Mouse (Mus musculus) embryonic facial prominence, embryonic 10.5 days (tissue): ENCODE measurements around the gene Lrrc56. TPM values are rescaled to one million over a fixed set of nuclear protein-coding genes. Genes with fewer than 3 reads are reported as not detected.

Source experiments
- DNase-seq: peaks from one replicate; pipeline ENCODE4 v3.0.0-alpha.2; 2017; ENCODE audit warnings: low spot score
- H3K27ac ChIP-seq: fragments of 300-500 bp; sonication (generic); replicated peaks from 2 replicates; pipeline ENCODE4 v1.5.1; 2016; ENCODE audit warnings: mild to moderate bottlenecking
- H3K27me3 ChIP-seq: fragments of 300-500 bp; sonication (generic); replicated peaks from 2 replicates; pipeline ENCODE4 v1.6.1; 2016; ENCODE audit warnings: low read depth, mild to moderate bottlenecking; ENCODE audit not compliant: poor library complexity, severe bottlenecking
- H3K36me3 ChIP-seq: fragments of 300-500 bp; sonication (generic); replicated peaks from 2 replicates; pipeline ENCODE4 v1.6.1; 2016; ENCODE audit warnings: mild to moderate bottlenecking, moderate library complexity
- H3K4me1 ChIP-seq: fragments of 300-500 bp; sonication (generic); 2 replicates; pipeline ENCODE4 v1.6.1; 2016
- H3K4me3 ChIP-seq: fragments of 300-500 bp; sonication (generic); 2 replicates; pipeline ENCODE4 v1.5.1; 2016; ENCODE audit warnings: mild to moderate bottlenecking, moderate library complexity
- H3K9me3 ChIP-seq: fragments of 300-500 bp; sonication (generic); 2 replicates; pipeline ENCODE4 v1.6.1; 2016; ENCODE audit warnings: mild to moderate bottlenecking
- WGBS: fragments of 180-500 bp; shearing (Covaris S2); methylation state at CpG from one replicate; pipeline ENCODE4 v1.1.7; 2016; 5-methylcytosine and 5-hydroxymethylcytosine counted together
- polyA plus RNA-seq: library from polyadenylated mRNA; unstranded; fragments of >200 nt; fragmentation: Nextera tagmentation; extraction: Ambion mirVana; gene quantifications from 2 replicates; pipeline ENCODE4 v1.2.1, GENCODE M21; 2016

Gene Lrrc56
- polyA plus RNA-seq, 1 experiment from 2014 or later = 18.1 TPM

DNA sequence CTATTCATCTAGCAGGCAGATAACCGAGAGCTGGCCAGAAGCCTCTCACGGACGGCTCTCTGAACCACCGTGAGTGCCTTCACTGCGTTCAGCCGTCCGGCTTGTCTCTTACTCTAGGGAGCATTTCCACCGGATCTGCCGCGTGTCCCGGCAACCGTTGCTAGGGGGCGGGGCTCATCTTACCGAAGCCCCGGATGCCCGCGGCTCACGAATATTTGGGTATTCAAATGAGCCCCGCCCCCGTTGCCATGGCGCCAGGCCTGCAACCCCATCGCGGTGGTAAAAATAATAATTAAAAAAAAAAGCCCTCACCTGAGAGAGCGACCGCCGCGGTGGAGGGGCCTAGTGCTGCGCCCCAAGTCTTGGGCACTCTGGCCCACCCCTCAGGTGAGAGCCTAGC lies 873 bp downstream of the Lrrc56 start:
- Histone ChIP-seq H3K4me1 (peaks cover 34% of the 10 kb centered on the region), H3K9me3 (no peaks in the 10 kb centered on the region)
- WGBS = under 1% methylated on average over 28 of the region's 28 CpGs

DNA sequence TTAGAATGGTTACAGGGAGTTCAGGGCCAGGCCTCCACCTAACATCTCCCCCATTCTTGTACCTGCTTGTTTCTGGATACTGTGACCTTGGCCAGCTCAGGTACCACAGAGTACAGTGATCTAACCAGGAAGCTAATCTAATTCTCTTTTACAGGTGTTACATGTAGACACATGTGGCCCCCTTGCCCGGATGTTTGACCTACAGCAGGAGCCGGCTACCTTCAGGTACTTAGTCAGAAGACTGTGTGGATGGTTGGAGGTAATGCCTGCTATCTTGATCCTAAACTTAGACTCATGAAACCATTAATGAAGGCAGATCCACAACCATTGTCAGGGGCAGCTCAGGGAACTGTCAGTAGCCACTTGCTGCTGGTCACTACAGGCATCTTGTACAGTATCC lies 1.8 kb downstream of the Lrrc56 start:
- Histone ChIP-seq H3K9me3 (no peaks in the 10 kb centered on the region), H3K27me3 (no peaks in the 10 kb centered on the region), H3K36me3 (peaks cover 28% of the 10 kb centered on the region), H3K4me3 (peak overlapping the region; percentile 95), H3K4me1 (peaks cover 34% of the 10 kb centered on the region), H3K27ac (0 out of 2 replicates have a peak overlapping the region, but pooled peaks have one; percentile 93)
- DNase-seq = no peak
- WGBS = 92% methylated on average over 2 of the region's 2 CpGs

More for the DNA sequence above, 873 bp downstream of the Lrrc56 start:
- DNase-seq = peak; percentile 97
- Histone ChIP-seq H3K27me3 (no peaks in the 10 kb centered on the region), H3K27ac (peak overlapping the region; percentile 93), H3K36me3 (peaks cover 37% of the 10 kb centered on the region), H3K4me3 (peak overlapping the region; percentile 95)

DNA sequence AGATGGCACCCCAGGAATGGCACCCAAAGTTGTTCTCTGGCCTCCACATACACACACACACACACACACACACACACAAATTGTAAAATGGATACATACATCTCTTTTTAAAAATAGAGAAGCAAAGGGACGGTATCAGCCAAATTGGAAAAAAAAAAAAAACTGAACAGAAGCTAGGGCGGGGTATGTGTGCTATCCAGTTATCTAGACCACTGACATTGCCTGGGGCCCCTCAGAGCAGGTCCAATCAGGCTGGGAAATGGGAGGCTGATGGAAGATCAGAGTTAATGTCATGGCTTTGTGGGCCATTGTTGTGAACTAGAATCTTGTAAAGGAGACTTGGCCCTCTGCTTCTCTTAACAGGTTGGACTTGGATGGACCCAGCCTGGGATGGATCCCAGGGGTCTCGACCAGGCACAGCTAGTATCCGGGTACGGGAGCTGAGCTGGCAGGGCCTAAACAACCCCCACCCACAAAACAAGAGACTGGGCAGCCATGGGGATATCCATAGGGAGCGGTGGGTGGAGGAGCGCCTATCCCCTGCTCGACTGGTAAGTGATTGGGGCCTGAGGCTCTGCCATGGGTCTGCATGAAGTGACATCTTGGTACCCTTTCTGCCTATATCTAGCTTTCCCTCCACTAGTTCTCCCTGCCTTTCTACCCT lies 2.8 kb downstream of the Lrrc56 start:
- H3K27me3 ChIP-seq = no peaks in the 10 kb centered on the region
- no peaks in the 10 kb centered on the region for H3K9me3 ChIP-seq
- DNase-seq = no peak
- H3K4me1 ChIP-seq = peaks cover 32% of the 10 kb centered on the region
- H3K4me3 ChIP-seq = no peak overlapping the region
- WGBS = 90% methylated on average over 8 of the region's 8 CpGs
- H3K36me3 ChIP-seq = peaks cover 20% of the 10 kb centered on the region
- H3K27ac ChIP-seq = no peak overlapping the region

DNA sequence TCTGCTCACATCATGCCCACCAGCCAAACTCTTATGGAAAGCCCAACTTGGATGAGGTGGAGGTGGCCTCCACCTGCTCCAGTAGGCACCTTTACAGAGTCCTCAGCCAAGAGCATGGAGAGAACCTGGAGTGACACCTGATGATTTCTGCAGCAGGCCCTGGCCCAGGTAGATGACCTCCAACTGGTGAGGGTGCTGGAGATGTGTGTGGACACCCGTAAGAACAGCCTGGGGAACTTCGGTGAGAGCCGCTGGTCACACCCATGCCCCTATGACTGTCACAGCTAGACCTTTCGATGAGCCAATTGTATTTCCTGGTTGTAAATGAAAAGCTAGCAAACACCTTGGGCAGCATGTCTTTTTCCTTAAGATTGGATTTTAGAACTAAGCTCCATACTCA lies 4.2 kb downstream of the Lrrc56 start:
- H3K27me3 ChIP-seq = no peaks in the 10 kb centered on the region
- peaks cover 12% of the 10 kb centered on the region; the same call in 1 of the 2 replicates for H3K36me3 ChIP-seq
- H3K4me3 ChIP-seq = no peak overlapping the region
- H3K9me3 ChIP-seq = no peaks in the 10 kb centered on the region
- peaks cover 18% of the 10 kb centered on the region for H3K4me1 ChIP-seq
- 95% methylated on average over 4 of the region's 4 CpGs for WGBS
- H3K27ac ChIP-seq = no peak overlapping the region
- no peak for DNase-seq

DNA sequence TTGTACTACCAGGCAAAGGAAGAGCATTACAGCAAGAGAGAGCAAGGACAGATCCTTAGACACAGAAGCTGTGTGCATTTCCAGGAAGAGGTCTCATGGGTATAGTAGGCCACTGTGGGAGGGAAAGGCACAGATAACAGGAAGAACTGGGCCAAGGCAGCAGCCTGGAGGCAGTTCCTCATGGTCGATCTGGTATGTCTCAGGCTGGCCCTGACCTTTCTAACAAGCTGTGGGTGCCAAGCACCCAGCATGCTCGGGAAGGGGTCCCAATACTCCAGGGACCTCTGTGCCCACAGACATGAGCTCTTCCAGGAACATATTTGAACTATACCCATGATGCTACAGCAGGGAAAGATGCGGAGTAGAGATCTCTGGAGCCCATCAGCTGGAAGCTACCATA lies 10.6 kb downstream of the Lrrc56 start:
- H3K36me3 ChIP-seq = peaks cover 12% of the 10 kb centered on the region; the same call in 1 of the 2 replicates
- DNase-seq = no peak
- 77% methylated on average over 3 of the region's 3 CpGs for WGBS
- no peaks in the 10 kb centered on the region for H3K27me3 ChIP-seq
- H3K4me3 ChIP-seq = no peak overlapping the region
- H3K27ac ChIP-seq = no peak overlapping the region
- H3K9me3 ChIP-seq = no peaks in the 10 kb centered on the region
- H3K4me1 ChIP-seq = no peaks in the 10 kb centered on the region

DNA sequence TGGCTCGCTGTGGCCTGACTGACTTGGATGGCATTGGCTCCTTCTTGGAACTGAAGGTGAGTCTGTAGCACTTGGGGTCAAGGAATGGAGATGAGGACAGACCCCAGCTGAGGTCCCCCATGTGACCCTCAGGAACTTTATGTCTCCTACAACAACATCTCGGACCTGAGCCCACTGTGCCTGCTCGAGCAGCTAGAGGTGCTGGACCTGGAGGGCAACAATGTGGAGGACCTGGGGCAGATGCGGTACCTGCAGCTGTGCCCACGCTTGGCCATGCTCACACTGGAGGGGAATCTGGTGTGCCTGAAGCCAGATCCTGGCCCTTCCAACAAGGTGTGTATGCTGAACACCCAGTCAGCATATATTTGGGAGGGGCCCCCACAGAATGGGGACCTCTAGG lies 11.5 kb downstream of the Lrrc56 start:
- no peak overlapping the region for H3K27ac ChIP-seq
- H3K4me3 ChIP-seq = no peak overlapping the region
- no peaks in the 10 kb centered on the region for H3K27me3 ChIP-seq
- no peaks in the 10 kb centered on the region for H3K4me1 ChIP-seq
- DNase-seq = no peak
- no peaks in the 10 kb centered on the region for H3K9me3 ChIP-seq
- WGBS = 91% methylated on average over 5 of the region's 5 CpGs
- peaks cover 10% of the 10 kb centered on the region; the same call in 1 of the 2 replicates for H3K36me3 ChIP-seq

DNA sequence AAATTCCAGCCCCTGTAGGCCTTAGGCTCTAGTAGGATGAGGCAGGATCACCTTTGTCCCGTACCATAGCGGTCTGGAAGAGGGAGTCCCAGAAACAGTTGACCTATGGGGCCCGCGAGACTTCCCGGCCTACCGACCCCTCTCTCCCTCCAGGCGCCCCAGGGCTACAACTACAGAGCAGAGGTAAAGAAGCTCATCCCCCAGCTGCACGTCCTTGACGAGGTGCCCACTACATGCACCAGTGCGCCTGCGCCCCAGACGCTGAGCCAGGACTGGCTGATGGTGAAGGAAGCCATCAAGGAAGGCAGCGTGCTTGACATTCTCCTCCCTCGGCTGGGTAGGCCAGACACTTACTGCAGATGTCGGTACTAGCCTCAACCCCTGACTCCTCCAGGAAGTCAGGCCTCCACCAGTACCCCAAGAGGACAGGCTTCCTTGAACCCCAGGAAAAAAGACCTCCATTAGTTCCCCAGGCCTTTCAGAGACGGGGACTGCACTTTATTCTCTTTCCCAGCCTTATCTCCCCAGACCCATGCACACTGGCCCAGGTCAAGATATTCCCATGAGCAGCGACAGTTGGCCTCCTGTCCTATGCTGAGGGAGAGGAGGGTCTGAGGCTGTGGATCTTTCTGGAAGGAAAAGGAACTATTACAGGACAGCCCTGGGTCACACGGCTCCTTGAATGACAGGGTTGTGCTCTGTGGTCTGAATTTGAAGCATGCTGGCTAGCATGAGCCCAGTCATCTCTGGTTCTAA lies 12.4 kb downstream of the Lrrc56 start:
- no peak for DNase-seq
- Histone ChIP-seq H3K27me3 (no peaks in the 10 kb centered on the region), H3K4me3 (no peak overlapping the region), H3K4me1 (0 out of 2 replicates have a peak, but pooled peaks cover 3% of the 10 kb centered on the region), H3K36me3 (peaks cover 8% of the 10 kb centered on the region; the same call in 1 of the 2 replicates), H3K27ac (0 out of 2 replicates have a peak overlapping the region, but pooled peaks have one; percentile 8), H3K9me3 (no peaks in the 10 kb centered on the region)
- 90% methylated on average over 18 of the region's 18 CpGs for WGBS

DNA sequence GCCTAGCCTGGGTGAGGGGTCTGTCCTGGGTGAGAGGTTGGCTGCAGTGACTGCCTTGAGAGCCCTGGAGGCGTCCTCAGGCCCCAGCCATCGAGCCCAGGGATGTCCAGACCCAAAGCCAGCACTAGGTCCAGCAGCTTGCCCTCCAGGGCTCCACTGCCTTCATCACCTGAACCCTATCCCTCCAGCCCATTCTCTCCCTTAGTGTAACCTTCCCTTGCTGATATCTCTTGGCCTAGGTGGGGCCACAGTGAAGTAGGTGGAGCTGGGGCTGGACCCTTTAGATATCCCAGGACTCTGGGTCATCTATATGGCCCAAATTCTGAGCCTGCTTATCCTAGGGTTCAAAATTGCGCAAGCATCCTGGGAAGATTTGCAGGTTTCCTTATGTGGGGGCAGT lies 15.6 kb downstream of the Lrrc56 start:
- 0 out of 2 replicates have a peak overlapping the region, but pooled peaks have one; percentile 25 for H3K27ac ChIP-seq
- no peaks in the 10 kb centered on the region for H3K9me3 ChIP-seq
- H3K27me3 ChIP-seq = no peaks in the 10 kb centered on the region
- peaks cover 24% of the 10 kb centered on the region for H3K4me1 ChIP-seq
- H3K4me3 ChIP-seq = no peak overlapping the region
- DNase-seq = no peak
- peaks cover 8% of the 10 kb centered on the region; the same call in 1 of the 2 replicates for H3K36me3 ChIP-seq
- WGBS = 83% methylated on average over 3 of the region's 3 CpGs

DNA sequence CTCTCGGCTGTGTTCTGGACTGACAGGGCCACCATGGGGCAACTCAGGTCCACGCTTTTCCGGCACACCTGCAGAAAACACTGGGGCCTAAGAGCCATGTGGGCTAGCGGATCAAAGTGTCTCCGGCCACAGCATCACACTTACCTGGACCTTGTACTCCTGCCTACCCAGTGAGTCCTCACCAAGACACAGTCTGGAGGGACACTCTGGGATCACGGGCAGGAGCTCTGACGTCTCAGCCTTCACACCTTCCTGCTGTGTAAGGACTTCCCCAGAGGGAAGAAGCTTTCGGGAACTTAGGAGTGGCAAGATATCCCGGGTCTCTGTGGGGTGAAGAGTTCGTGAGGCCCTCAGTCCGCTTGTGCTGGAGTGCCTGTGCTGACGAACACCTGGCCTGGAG lies 16.2 kb downstream of the Lrrc56 start:
- no peak for DNase-seq
- H3K27ac ChIP-seq = no peak overlapping the region
- H3K9me3 ChIP-seq = no peaks in the 10 kb centered on the region
- WGBS = 91% methylated on average over 12 of the region's 12 CpGs
- H3K27me3 ChIP-seq = no peaks in the 10 kb centered on the region
- peaks cover 8% of the 10 kb centered on the region; the same call in 1 of the 2 replicates for H3K36me3 ChIP-seq
- H3K4me3 ChIP-seq = no peak overlapping the region
- H3K4me1 ChIP-seq = peaks cover 30% of the 10 kb centered on the region

DNA sequence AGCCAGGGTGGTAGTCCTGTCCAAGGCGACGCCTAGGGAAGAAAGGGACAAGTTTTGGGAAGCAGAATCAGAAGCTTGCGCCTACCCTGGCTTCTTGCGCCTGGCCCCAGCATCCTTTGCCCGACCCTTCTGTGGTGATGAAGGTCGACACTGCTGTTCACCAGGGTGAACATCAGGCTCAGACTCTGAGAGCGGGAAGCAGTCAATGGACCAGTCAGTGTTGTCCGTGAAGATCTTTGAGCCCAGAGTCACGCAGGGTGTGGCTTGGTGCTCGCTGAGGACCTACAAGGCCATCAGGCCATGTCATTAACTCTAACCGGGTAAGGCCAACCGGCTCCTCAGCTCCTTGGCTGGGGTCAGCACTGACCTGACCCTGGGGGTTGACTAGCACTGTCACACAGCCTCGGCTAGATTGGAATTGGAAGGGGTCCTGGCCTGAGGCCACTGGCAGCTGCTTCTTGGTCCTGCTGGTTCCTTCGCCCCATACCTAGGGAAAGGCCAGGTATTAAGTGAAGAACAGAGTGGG lies 16.7 kb downstream of the Lrrc56 start:
- Histone ChIP-seq H3K9me3 (no peaks in the 10 kb centered on the region), H3K4me3 (no peak overlapping the region), H3K36me3 (peaks cover 5% of the 10 kb centered on the region; the same call in 1 of the 2 replicates), H3K27me3 (no peaks in the 10 kb centered on the region), H3K27ac (peak overlapping the region; percentile 52; the same call in 1 of the 2 replicates), H3K4me1 (peaks cover 32% of the 10 kb centered on the region)
- 82% methylated on average over 14 of the region's 14 CpGs for WGBS
- no peak for DNase-seq

DNA sequence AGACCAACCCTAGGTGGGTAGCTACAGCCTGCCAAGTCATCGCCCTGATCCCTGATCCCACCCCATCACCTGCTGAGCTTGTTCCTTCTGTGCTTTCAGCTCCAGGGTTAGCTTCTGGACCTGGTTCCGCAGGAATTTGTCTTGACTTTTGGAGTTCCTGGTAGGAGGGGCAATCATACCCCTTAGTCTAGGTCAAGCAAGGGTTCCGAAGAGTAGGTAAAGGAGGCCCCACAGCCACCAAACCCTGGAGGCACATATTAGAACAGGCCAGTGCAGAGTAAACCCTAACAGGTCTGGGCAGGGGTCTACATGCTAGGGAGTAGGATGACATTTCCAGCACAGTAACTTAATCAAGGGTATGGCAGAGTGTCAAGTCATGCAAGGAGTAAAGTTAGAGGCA lies 19.2 kb downstream of the Lrrc56 start:
- no peak overlapping the region; the same call in 1 of the 2 replicates for H3K27ac ChIP-seq
- no peak for DNase-seq

DNA sequence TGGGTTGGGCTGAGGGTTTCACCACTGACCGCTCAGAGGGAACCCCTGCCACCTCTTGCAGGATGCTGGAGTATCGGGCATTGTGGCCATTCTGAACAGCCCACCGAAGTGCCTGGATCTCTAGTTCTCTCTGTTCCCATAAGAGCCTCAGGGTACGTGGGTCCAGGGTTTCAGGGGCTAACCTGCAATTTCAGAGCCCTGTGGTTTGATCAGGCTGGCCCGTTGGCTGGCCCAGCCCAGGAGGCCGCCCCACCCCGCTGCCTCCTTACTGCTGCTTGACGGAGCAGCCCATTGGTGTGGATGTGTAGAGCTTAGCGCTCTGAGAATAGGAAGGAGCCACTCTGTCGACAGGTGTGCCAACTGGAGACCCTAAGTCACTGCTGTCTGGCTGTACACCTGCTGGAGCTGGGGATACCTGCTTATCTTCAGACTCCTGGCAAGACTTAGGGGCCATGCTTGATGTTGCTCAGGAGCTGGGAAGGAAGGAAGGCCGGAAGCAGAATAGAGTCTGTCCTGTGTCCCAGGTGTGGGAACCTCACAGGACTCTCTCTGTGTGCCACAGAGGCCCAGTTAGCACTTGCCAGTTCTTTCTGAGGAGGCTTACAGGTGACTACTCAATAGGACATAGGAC lies 19.8 kb downstream of the Lrrc56 start, which contains the start of gene Lmntd2:
Gene Lmntd2, minus strand, starts transcription at position 476 of the 631 bp plus-strand sequence.
- H3K4me3 ChIP-seq = peak within 1 kb of the TSS; percentile 77
- peaks cover 19% of the 10 kb centered on the region for H3K36me3 ChIP-seq
- no peak for DNase-seq
- WGBS = 92% methylated on average over 11 of the region's 11 CpGs
- H3K27ac ChIP-seq = peak within 1 kb of the TSS; percentile 95
- peaks cover 59% of the 10 kb centered on the region for H3K4me1 ChIP-seq
- H3K9me3 ChIP-seq = no peaks in the 10 kb centered on the region
- H3K27me3 ChIP-seq = no peaks in the 10 kb centered on the region

More for the DNA sequence above, 19.2 kb downstream of the Lrrc56 start:
- 80% methylated on average over 3 of the region's 3 CpGs for WGBS
- no peak overlapping the region for H3K4me3 ChIP-seq
- no peaks in the 10 kb centered on the region for H3K9me3 ChIP-seq
- no peaks in the 10 kb centered on the region for H3K27me3 ChIP-seq
- peaks cover 54% of the 10 kb centered on the region for H3K4me1 ChIP-seq
- peaks cover 13% of the 10 kb centered on the region for H3K36me3 ChIP-seq
